Mouse (Mus musculus) liver, embryonic 14.5 days (tissue): ENCODE results near the gene Atp6v0a4. TPM values are rescaled to one million over a fixed set of nuclear protein-coding genes. Genes with fewer than 3 reads are reported as not detected.

Experiments
- ATAC-seq: fragments of 200-750 bp; cut with Nextera tagmentation; 2 replicates; pipeline ENCODE4 v1.8.0; 2017; ENCODE audit warnings: moderate number of reproducible peaks, mild to moderate bottlenecking, moderate library complexity; ENCODE audit not compliant: insufficient read depth
- DNase-seq, 3 experiments: peaks; one replicate each; pipeline ENCODE4 v3.0.0-alpha.2; 2012 to 2013; ENCODE audit warnings: low read depth in 3 of 3, low spot score in 3 of 3
- H3K27ac ChIP-seq: fragments of 300-500 bp; sonication (generic); 2 replicates; pipeline ENCODE4 v1.5.1; 2014; ENCODE audit warnings: moderate library complexity, mild to moderate bottlenecking, control low read depth, inconsistent platforms
- H3K27me3 ChIP-seq: fragments of 300-500 bp; sonication (generic); 2 replicates; pipeline ENCODE4 v1.6.1; 2014; ENCODE audit warnings: mild to moderate bottlenecking, low read length, moderate library complexity; ENCODE audit not compliant: control insufficient read depth, insufficient read depth
- H3K36me3 ChIP-seq: fragments of 300-500 bp; sonication (generic); replicated peaks from 2 replicates; pipeline ENCODE4 v1.6.1; 2014; ENCODE audit warnings: low read depth; ENCODE audit not compliant: control insufficient read depth, insufficient read depth
- H3K4me1 ChIP-seq, 2 experiments: fragments of 200-500 bp in 1 of 2; fragments of 300-500 bp in 1 of 2; sonication (generic) in 1 of 2; replicated peaks; 2 replicates each; pipeline ENCODE4 v1.6.1; 2012 to 2014; ENCODE audit warnings: antibody characterized with exemption in 1 of 2, inconsistent platforms in 1 of 2, low read length in 1 of 2; ENCODE audit not compliant: control insufficient read depth in 2 of 2, insufficient read depth in 2 of 2
- H3K4me2 ChIP-seq: fragments of 300-500 bp; sonication (generic); 2 replicates; pipeline ENCODE4 v1.6.1; 2014; ENCODE audit warnings: low read depth, mild to moderate bottlenecking, control low read depth, moderate library complexity
- H3K4me3 ChIP-seq, 2 experiments: fragments of 200-500 bp in 1 of 2; fragments of 300-500 bp in 1 of 2; sonication (generic) in 1 of 2; 2 replicates each; pipeline ENCODE4 v1.5.1; 2012 to 2014; ENCODE audit warnings: low read depth in 2 of 2, low read length in 2 of 2, mild to moderate bottlenecking in 2 of 2, control low read depth in 1 of 2, inconsistent platforms in 1 of 2, moderate library complexity in 1 of 2; ENCODE audit not compliant: insufficient read depth in 1 of 2
- H3K9ac ChIP-seq: fragments of 300-500 bp; sonication (generic); replicated peaks from 2 replicates; pipeline ENCODE4 v1.6.1; 2014; ENCODE audit warnings: mild to moderate bottlenecking, control low read depth, moderate library complexity
- H3K9me3 ChIP-seq: fragments of 300-500 bp; sonication (generic); 2 replicates; pipeline ENCODE4 v1.6.1; 2016; ENCODE audit warnings: low read length, mixed read lengths; ENCODE audit not compliant: control insufficient read depth
- CTCF ChIP-seq: IDR thresholded peaks from 2 replicates; pipeline ENCODE4 v1.5.1; 2016; ENCODE audit warnings: antibody characterized with exemption, low read depth, control low read depth
- EP300 ChIP-seq: IDR thresholded peaks from 2 replicates; pipeline ENCODE4 v1.6.1; 2016; ENCODE audit warnings: antibody characterized with exemption, low read depth
- WGBS: fragments of 180-500 bp; shearing (Covaris S2); extraction: QIAGEN DNeasy Blood & Tissue Kit; methylation state at CpG from one replicate; pipeline ENCODE4 v1.1.7; 2014; ENCODE audit not compliant: insufficient replicate concordance; 5-methylcytosine and 5-hydroxymethylcytosine counted together
- polyA plus RNA-seq, 2 experiments: library from polyadenylated mRNA; depleted of rRNA in 1 of 2; stranded (reverse) in 1 of 2; unstranded in 1 of 2; fragments of >200 nt; fragmentation: Nextera tagmentation in 1 of 2; extraction: Ambion mirVana in 1 of 2; gene quantifications; 2 replicates each; pipeline versions ENCODE4 v1.2.1 to v1.2.3; 2012 to 2014

Atp6v0a4 gene
- polyA plus RNA-seq, 2 experiments, result 0.13 to 0.35 TPM

DNA sequence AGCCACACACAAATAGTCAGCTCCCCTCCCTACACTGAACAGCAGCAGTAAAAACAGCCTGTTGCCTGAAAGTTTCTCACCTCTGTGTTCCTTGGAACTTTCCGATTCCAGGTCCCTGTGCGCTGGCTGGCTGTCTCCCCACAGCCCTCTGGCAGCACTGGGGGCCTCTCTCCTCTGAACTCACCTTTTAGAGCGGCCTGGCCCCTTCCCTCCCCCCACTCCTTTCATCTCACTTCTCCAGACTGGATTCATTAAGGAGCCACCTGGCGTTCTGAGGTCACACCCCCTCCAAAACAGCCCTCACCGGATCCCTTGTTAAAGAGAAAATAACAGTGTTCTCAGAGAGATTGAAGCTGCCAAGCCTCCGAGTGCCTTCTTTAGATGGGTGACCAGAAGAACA is 77.5 kb downstream of the Atp6v0a4 start, which contains the start of gene Svopl:
Svopl (minus strand) TSS at position 159 of the 400 bp plus-strand sequence.
- H3K27me3 ChIP-seq, result no peaks in the 10 kb centered on the region
- H3K36me3 ChIP-seq, result no peaks in the 10 kb centered on the region
- no peak within 1 kb of the TSS for H3K4me2 ChIP-seq
- DNase-seq (no peak), ATAC-seq (no peak)
- H3K27ac ChIP-seq, result no peak within 1 kb of the TSS
- H3K9me3 ChIP-seq, result no peaks in the 10 kb centered on the region
- peaks cover 0 to 4% of the 10 kb centered on the region in 2 experiments; a peak in 1 of 4 replicates for H3K4me1 ChIP-seq
- H3K4me3 ChIP-seq, result no peak within 1 kb of the TSS
- WGBS, result 54% methylated on average over 6 of the region's 6 CpGs
- TF ChIP-seq CTCF, result no peak
- TF ChIP-seq EP300, result no peak
- no peak within 1 kb of the TSS for H3K9ac ChIP-seq

GRCm38 (mm10) chr6:38032801-38033566 is 91.4 kb downstream of the Atp6v0a4 start:
- Histone ChIP-seq H3K4me2 (no peak overlapping the region), H3K4me3 (no peak overlapping the region), H3K27me3 (no peaks in the 10 kb centered on the region), H3K9me3 (no peaks in the 10 kb centered on the region), H3K4me1 (no peaks in the 10 kb centered on the region), H3K27ac (no peak overlapping the region), H3K9ac (no peak overlapping the region), H3K36me3 (no peaks in the 10 kb centered on the region)
- ATAC-seq (no peak), DNase-seq (no peak)
- 44% methylated on average over 5 of the region's 5 CpGs for WGBS
- TF ChIP-seq CTCF (no peak), EP300 (no peak)

DNA sequence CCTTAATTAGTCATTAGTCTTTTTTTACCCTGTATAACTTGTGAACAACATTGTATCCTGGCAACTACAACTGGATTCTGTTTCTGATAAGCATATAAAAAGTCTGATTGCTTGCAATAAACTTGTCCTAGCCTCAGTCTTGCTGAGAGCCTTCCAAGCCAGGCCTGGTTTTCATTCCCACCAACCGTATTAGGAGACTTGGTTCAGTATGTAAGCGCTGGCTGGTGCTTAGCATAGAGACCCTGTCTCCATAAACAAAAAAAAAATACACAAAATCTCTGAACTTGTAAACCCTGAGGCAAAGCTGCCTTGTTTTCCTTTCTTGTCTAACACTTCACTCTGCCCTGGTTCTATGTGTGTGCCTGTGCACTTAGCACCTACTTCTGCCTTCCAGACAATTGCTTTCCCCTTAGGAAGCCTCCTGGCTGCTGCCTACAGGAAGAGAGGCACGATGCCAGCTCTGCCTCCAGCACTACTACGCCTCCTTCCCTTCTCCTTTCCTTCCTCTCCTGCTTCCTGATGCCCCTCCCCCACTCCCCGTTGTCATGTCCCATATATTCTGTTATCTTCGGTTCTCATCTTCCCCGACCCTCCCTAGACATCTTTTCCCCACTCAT is 92.4 kb downstream of the Atp6v0a4 start:
- Histone ChIP-seq H3K27ac (no peak overlapping the region), H3K27me3 (no peaks in the 10 kb centered on the region), H3K9ac (no peak overlapping the region), H3K4me2 (no peak overlapping the region), H3K36me3 (no peaks in the 10 kb centered on the region), H3K4me1 (no peaks in the 10 kb centered on the region), H3K9me3 (no peaks in the 10 kb centered on the region), H3K4me3 (no peak overlapping the region)
- 25% methylated on average over 7 of the region's 7 CpGs for WGBS
- ATAC-seq (no peak), DNase-seq (no peak)
- TF ChIP-seq CTCF, result no peak
- TF ChIP-seq EP300, result no peak

GRCm38 (mm10) chr6:38028205-38028604 is 96.2 kb downstream of the Atp6v0a4 start:
- Histone ChIP-seq H3K9ac (no peak overlapping the region), H3K4me2 (no peak overlapping the region), H3K4me1 (no peaks in the 10 kb centered on the region), H3K27ac (no peak overlapping the region), H3K27me3 (no peaks in the 10 kb centered on the region), H3K4me3 (no peak overlapping the region), H3K9me3 (no peaks in the 10 kb centered on the region), H3K36me3 (no peaks in the 10 kb centered on the region)
- TF ChIP-seq EP300 (no peak), CTCF (no peak)
- DNase-seq (no peak), ATAC-seq (no peak)
- WGBS, result 58% methylated on average over 2 of the region's 2 CpGs

GRCm38 (mm10) chr6:38027771-38028170 is 96.6 kb downstream of the Atp6v0a4 start:
- DNase-seq, result no peak
- Histone ChIP-seq H3K36me3 (no peaks in the 10 kb centered on the region), H3K27ac (no peak overlapping the region), H3K4me1 (no peaks in the 10 kb centered on the region), H3K4me2 (no peak overlapping the region), H3K9me3 (no peaks in the 10 kb centered on the region), H3K27me3 (no peaks in the 10 kb centered on the region), H3K4me3 (no peak overlapping the region), H3K9ac (no peak overlapping the region)
- TF ChIP-seq EP300 (no peak), CTCF (no peak)
- no peak for ATAC-seq
- WGBS, result 37% methylated on average over 1 of the region's 1 CpGs
